Mouse (Mus musculus): ENCODE results near the gene Pacrg.

The Pacrg gene

DNA sequence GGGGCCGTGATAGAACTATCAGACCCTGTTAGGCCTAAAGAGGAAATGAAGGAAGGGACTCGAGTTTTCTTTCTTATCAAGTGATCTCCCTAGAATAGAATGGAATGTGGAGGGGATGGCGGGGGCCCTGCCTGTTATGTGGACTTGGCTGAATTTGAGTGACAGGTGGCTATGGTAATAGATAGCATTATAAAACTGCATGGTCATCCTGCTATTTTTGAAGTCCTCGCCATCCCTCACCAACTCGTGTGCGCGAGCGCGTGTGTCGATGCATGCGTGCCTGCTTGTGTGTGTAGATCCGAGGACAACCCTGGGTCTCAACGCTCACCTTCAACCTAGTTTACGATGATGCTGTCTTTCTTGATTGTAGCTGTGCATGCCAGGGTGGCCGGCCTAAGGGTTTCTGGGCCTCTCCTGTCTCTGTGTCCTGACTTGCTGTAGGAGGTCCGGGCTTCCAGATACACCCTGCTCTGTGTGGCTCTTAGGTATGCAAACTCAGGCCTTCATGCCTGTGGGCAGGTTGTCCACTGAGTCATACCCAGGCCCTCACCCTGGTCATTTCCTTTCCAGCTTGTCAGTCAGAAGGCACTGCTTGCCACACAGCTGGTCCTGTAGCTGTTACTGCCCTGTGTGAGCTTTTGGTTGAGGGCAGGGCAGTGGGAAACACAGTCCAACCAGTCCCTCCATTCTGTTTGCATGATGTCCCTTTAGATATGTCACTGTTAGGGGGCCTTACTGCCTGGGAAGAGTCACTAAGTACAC is 287.6 kb downstream of the Pacrg start:
- no peak for DNase-seq (ENCODE audit: low read depth, low spot score)

DNA sequence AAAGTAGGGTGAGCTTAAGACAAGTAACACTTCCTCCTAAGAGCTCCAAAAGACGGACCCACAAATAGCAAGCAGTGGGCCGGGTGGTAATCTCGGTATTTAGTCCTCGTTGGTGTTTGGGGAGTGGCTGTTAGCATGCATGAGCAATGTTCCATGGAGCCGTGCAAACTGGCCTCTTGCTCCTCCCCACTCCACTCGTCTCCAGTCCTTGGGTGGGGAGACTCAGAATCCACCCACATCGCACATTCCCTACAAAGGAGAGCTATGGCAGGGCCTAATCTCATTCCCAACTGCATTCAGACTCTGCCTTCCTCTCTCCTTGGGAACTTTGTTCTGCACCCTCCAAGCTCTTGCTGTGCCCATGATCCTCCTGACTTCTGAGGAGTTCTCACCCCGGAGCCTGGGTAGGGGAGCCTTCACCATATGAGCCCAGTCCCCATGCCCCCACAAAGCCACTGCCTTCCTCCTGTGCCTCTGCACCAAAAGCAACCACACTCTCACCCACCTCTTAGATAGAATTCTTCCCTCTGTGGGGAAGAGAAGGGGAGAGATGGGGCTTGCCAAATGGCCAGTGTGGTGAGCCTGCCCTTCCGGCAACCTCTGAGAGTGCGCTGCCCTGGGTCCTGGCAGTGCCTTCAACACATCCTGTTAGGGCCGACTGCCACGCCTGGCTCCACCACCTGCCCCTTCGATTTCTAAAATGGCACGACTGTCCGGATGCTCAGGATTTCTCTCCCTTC is 289.2 kb downstream of the Pacrg start:
- no peak for DNase-seq (ENCODE audit: low read depth, low spot score)

DNA sequence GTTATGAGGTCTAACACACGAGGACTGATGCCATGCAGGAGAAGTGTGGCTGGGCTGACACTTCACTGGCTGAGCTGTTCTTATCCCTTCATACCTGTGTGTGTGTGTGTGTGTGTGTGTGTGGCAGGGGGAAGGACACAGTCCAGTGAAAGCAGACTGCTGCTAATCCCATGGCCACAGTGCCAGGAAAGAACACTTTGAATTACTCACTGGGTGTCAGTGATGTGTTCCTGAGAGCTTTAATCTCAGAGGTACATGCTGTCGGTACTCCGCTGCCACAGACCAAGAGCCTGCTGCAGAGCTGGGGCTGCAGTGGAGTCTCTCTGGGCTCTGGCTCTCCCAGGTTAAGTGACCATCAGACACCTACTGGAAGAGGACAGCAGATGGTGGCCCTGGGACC is 290.3 kb downstream of the Pacrg start:
- no peak for DNase-seq (ENCODE audit: low read depth, low spot score)

DNA sequence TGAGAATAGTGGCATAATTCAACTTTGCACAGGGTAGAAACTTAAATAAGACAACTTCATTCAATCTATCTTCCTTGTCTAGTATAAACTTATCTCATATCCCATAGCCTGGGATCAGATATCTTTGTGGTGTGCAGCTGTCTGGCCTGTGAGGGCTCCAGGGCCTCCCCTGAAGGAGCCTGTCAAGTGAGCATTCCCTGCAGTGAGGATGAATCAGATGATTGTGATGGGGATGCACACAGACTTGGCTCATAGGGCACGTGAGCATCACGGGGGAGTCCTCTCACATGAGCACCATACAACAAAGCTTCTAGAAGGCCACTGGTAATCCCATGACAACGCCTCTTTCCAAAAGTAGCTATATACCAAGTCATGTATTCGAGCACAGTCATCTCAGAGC is 291.1 kb downstream of the Pacrg start:
- no peak for DNase-seq (ENCODE audit: low read depth, low spot score)

DNA sequence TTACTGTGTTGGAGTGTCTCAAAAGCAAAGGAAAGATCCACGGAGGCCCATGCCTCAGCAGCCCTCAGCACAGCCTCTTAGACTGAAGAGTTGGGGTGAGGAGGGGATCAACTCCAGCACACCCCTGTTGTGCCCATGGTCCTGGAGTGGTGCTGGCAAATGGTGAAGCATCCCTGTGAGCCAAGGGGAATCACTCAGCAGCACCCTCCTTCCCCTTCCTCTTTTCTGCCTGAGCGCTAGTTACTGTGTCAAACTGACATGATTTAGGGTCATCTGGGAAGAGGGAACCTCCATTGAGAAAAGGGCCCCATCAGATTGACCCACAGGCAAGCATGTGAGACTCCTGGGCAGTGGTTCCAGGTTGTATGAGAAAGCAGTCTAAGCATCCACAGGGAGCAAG is 299.3 kb downstream of the Pacrg start:
- no peak for DNase-seq (ENCODE audit: low read depth, low spot score)

DNA sequence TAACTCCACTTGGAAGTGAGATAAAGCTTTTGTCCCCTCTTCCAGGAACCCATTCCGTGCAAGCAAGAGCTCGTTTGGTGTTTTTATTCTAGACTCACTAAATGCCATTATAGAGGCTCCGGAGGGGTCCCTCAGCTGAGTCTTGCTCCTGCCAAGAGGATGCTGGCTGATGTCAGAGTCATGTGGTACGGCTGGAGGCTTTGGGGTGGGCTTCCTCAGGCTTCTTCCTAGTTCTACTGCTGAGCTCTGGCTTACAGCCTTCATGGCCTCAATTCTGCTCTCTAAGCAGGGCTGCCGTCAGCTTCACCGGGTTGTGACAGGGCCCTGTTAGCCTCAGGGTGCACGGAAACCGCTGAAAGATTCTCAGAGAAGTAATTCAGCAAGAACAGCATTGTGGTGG is 305.9 kb downstream of the Pacrg start:
- no peak for DNase-seq (ENCODE audit: low read depth, low spot score)

DNA sequence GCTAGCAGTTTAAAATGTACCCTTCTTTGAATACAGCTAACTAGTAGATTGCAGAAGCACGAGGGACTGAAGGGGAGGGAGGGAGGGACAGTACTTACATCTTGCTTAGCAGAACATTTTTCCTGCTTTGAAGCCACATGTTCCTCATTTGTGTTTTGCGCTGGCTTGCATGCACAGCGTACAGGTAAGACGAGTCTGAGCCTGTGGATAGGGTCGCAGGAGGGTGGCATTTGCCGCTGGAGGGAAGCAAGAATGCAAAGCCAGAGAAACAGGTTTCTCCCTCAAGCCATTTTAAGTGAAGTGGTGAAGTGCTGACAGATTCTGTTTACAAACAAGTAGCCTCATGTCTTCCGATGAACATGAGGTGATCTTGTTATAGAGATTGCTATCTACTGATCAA is 306.6 kb downstream of the Pacrg start:
- DNase-seq (ENCODE audit: low read depth, low spot score) = no peak

DNA sequence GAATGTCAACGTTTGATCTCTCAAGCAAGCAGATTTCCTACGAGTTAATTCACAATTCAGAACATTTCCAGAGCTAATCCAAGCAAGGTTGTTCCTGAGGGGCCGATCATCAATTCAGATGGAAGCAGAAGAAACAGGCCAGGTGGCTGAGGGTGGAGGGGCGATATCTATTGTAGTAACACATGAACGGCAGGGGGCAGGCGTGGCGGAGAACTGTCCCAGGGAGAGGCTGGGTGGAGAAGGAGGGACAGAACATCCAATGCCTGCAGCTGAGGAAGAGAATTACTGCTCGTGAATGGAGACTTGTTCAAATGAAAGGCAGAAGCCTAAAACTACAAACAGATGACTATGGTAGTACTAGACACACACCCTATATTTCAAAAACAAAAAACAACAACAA is 309.1 kb downstream of the Pacrg start:
- no peak for DNase-seq (ENCODE audit: low read depth, low spot score)

DNA sequence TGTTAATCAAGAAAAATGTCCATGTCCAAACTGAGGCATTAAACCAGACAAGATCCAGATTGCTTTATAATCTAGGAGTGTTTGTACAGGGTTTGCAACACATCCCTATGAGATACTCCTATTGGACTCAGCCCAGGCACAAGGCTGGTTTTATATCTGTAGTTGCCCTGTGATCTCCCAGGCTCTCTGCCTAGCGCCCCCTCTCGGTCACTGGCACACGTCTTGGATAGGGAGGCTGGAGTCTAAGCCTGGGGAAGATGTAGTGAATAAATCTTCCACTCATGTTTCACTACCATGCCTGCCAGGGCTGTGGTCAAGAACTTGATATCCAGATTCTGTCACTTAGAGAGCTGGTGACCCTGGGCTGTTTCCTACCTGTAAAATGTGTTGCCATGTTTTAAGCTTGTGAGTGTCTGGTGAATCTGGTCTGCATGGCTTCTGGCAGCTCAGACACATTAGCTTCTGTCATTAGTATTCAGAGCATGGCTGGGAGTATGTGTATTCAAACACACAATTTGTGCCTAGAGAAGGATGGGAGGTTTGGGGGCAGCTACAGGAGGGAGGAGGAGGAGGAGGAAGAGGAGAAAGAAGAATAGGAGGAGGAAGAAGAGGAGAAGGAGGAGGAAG is 310.7 kb downstream of the Pacrg start:
- no peak for DNase-seq (ENCODE audit: low read depth, low spot score)

DNA sequence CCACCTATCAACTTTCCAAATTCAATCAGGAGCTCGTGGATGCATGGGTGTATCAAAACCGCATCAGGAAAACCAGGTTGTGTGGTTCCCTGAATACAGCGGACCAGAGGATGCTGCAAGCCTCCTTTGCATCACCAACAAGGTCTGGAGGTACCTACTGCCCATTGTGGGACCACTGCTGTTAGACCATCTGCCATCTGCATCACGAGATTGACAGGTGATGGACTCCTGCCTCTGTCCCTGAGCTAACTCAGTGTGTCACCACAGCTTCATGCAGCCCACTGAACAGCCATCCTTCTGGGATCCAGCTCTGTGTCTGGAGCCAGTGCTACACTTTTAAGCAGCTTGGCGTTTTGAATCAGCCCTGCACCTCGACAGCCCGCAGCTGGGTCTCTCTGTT is 318.8 kb downstream of the Pacrg start:
- DNase-seq (ENCODE audit: low read depth, low spot score) = no peak

DNA sequence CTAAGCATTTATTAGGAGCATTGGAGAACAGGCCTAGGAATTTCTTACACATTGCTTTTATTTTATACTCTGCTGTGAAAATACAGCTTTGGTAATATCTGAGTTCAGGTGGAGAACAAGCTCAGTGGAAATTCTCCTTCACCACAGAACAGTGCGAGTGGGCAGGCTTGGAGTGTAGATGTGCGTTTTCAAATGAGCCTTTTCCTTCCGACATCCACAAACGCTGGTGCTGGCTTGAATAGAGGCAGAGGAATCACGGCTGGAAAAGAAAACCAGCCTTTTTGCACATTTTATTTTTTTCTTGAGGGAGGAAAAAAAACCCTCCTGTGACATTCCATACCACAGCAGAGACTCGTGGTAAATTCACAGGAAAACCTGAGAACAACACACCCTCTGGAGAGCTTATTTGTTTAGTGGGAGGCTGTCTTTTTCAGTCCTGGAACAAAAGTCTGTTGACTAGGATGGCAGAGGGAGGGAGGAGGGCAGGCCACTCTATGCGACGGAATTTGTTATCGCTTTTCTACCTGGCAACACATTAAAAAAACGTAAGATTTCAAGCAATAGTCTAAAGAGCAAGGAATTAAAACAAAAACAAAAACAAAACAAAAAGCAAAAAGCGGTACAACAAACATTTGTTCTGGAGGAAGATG is 320.5 kb downstream of the Pacrg start:
- no peak for DNase-seq (ENCODE audit: low read depth, low spot score)

DNA sequence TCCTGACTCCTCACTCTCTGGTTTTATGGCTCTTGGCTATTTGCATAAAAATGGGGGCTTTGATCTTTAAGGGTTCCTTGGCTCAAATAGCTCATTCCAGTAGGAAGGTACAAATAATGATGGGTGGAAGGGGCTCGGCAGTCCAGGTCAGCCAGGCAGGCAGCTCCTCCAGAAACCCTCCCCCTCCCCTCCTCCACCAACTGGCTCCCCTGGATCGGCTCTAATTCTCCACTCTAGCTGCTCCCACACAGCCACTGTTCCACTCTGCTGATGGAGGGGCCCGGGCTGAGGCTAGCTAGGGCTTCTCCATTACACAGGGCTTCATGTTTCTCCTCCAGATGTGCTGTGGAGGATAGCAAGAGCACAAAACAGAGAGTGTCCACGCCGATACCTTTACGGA is 325.3 kb downstream of the Pacrg start:
- DNase-seq (ENCODE audit: low read depth, low spot score) = no peak

DNA sequence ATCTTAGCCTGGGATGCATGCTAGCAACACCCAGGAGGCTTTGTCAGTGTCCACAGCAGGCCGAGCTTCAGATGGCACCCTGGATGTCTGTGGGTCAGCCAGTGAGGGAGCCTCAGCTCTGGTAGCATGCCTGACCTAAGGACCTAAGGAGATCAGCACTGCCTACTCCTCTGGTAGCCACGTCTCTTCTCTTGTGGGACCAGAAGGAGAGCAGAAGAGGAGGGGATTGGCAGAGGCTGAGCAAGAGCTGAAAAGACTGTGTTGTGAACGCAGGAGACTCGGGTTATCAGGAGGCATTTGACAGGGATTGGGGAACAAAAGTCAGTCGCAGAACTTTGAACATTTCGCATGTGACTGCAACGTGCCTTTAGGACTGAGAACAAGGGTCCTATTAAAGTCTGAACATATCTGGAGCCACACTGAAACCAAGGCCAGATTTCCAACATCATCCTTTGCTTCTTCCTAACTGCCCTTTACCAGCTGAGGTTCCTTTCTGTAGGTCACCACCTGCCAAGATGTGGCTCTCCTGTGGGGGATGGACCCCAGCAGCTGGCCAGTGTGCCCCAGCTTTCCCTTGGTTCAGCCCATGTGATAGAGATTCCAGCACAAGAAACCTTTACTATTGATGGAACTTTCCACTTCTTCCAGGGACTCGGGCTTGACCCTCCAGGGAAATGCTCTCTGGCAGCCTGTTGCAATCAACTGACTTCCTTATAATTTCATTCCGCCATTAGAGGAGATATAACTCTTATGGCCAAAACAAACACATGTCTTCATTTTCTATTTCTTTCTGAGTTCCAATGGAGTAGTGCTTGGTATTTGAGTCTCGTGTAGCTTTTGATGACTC is 329.0 kb downstream of the Pacrg start:
- no peak for DNase-seq (ENCODE audit: low read depth, low spot score)

DNA sequence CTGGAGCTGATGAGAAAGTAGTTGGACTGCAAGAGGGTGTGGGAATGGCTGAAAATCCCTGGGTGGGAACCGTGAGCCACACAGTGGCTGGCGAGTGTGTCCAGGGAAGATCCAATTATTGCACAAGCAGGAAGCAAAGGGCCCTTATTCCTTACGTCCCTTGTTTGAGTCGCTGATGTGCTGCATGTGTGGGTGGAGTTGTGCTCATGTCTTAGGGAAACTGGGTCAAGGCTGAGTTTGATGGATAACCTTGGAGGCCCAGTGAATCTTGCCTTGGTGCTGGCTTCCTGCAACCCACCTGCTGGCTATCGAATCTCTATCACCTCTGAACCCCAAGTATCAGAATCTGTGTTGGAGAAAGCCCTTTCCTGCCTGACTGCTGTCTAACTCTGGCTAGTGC is 329.6 kb downstream of the Pacrg start:
- DNase-seq (ENCODE audit: low read depth, low spot score) = no peak

DNA sequence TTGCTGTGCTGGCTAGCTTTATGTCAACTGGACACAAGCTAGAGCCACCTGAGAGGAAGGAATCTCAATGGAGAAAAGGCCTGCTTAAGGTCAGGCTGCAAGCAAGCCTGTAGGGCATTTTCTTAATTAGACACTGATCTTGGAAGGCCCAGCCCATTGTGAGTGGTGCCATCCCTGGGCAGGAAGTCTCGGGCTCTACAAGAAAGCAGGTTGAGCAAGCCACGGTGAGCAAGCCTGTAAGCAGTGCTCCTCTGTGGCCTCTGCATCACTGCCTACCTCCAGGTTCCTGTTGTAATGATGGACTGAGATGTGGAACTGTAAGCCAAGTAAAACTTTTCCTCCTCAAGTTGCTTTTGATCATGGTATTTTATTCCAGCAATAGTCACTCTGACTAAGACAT is 332.0 kb downstream of the Pacrg start:
- no peak for DNase-seq (ENCODE audit: low read depth, low spot score)

DNA sequence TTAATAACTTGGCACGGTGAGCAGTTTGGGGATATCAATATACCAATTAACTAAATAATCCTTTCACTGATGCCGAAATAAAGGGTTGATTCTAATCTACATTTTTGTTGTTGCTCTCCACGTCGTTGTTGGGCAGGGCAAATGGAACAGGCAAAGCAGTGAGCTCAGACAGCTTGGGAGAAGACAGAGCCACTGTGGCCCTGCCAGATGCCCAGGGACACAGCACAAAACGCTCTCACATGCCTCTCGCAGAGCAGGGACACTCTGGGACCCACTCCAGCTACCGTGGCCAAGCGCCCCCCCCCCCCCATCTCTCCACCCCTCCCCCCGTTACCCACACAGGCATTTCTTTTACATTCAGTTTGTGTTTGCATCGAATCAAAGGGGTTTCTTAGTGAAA is 332.6 kb downstream of the Pacrg start:
- DNase-seq (ENCODE audit: low read depth, low spot score) = no peak

DNA sequence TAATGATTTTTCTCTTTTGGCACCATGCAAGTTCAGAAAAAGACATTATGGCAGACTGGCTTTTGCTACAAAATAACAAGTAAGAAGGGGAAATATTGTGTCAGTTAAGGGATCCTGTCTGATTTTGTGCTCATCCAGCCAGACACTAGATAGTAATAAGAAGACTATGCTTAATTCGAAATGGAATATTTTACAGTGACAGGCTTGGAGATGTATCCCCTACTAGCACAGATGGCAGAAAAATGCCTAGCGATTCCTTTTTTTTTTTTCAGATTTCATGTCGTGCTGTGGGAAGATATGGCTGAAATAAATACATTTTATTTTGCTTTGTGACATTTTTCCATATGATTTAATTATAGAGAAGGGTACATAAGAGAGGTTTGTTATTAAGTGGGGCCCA is 333.2 kb downstream of the Pacrg start:
- no peak for DNase-seq (ENCODE audit: low read depth, low spot score)

DNA sequence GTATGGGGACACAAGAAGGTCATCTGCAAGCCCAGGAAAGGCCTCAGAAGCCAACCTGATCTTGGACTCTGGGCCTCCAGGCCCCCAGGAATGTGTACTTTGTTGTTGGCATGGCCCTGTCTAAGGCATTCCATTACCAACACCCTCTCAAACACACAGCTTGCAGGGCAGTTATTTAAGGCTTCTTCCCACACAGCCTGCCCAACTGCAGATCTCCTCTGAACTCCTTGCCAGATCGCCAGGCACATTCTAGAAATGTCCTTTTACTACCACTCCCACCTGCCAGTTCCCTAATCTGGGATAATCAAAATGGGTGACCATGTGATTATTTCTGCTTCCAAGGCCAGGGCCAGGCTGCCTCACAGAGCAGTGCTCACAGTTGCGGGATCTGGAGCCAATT is 338.7 kb downstream of the Pacrg start:
- no peak for DNase-seq (ENCODE audit: low read depth, low spot score)

DNA sequence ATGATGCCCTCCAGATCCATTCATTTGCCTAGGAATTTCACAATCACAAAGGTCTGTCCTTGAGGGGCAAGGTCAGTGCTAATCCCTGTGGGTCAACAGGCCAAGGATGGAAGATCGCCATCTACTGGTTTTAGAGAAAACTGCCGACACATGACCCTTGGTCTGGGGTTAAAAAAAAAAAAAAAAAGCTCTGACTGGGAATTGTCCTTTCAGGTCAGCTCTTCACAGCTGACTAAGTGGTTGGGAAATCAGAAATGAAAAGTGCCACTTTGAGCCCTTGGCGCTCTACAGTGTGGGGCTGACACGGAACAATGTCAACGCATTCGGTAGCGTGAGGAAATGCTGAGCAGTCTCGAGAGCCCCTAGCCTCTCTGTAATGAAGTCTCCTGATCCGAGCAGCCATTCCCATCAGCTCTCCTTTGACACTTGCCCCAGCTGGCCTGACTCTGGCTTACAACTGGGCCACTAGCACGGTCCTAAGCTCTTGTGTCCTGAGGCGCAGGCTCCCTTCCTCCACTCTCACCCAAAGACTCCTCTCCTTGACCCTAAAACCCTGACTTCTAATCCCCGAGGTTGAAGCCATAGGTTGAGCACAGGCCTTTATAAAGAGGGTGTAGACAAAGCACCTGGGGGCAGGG is 339.2 kb downstream of the Pacrg start:
- no peak for DNase-seq (ENCODE audit: low read depth, low spot score)

DNA sequence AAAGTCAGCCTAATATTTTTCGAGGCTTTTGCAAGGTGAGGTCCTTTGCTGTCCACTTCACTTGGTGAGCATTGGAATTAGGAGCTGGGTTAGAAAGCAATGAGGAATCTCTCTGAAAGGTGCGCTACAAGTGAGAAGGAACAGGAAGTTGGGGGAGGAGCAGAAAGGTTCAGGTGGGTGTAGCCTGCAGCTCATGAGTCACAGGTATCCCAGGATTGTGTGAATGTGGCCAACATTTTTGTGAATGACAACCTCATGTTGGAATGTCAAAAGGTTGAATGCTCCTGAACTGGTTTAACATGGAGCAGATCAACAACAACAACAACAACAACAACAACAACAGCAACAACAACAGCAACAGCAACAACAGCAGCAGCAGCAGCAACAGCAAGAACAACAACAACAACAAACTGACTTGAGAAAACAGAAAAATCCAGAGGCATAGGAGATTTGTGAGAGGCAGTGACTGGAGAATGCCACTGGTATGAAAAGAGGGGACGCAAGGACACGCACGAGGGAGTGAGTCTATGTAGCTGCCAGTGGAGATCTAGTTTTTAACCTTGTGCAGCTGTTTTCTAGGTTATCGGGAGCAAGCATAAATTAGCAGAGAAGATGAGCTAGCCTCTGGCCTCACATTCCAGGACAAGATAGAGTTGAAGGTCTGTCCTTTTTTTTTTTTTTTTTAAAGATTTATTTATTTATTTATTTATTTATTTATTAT is 341.0 kb downstream of the Pacrg start:
- DNase-seq (ENCODE audit: low read depth, low spot score) = no peak

Measured in retina, adult 2 months (tissue).